In the genomic region with DNA sequence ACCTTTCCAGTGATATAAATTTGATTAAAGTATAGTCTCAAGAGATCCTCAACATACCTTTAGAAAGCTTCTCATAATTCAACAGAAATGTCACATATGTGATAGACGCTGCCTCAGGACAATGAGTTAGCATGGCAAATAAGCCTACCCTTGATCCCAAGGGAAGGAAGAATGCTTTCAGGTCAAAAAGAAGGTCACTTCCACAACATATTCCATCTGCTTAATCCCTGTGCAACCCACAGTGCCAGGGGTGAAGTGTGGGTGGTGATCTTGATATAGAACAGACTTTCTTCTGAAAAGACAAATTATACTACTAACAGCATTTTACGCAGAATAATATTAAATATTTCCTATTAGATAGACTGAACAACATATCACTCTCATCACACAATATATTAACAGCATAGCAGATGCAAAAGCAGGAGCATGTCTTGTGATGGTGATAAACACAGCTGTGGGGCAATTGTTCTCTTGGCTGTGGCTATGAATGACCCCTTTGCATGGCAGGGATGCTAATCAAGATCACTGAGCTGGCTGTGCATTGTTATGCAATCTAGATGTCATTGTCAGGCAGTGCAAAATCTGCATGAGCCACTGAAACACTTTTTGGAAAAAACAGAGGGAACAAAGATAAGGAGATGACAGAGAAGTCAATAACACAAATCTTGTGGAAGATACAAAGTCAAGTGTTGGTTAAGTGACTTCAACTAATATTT, we compare ENCODE assay signal across 21 mouse cellular contexts.
DNase-seq lines count a peak whose midpoint lies in the region; ATAC-seq lines count a peak whose summit lies in the region.
"Had no signal": no experiment of that assay in that cellular context is flagged by ENCODE, and none has a peak within 500 bp of the region (broad histone marks: within the 10 kb centered on the region; RNA-seq: fewer than 3 reads in every experiment).

No protein-coding gene starts in this region.

- no peaks in the 10 kb centered on the region for H3K4me1 ChIP-seq in forebrain, embryonic 11.5 days (replicated peaks; ENCODE audit: control insufficient read depth, insufficient read depth, low read length)
- H3K4me1 ChIP-seq in forebrain, embryonic 10.5 days: peaks cover 5% of the 10 kb centered on the region
- peaks cover 6% of the 10 kb centered on the region for H3K4me1 ChIP-seq in midbrain, embryonic 11.5 days (ENCODE audit: control insufficient read depth, insufficient read depth, low read length)
- H3K4me1 ChIP-seq in midbrain, embryonic 14.5 days (ENCODE audit: control insufficient read depth, insufficient read depth, low read length): peaks cover 4% of the 10 kb centered on the region; the same call in 1 of the 2 replicates
- H3K4me1 ChIP-seq: embryonic facial prominence, embryonic 15.5 days; heart, embryonic 10.5 days had no signal

- DNase-seq in forebrain, embryonic 11.5 days (ENCODE audit: low spot score): no peak
- DNase-seq in forebrain, embryonic 10.5 days (ENCODE audit: extremely low spot score, low spot score): no peak
- peak; percentile 84 for DNase-seq in midbrain, embryonic 11.5 days (ENCODE audit: low spot score, missing footprints)
- no peak for DNase-seq in midbrain, embryonic 14.5 days
- peak; percentile 11 for DNase-seq in embryo, embryonic 9.5 days (ENCODE audit: extremely low spot score)
- peak; percentile 34 for DNase-seq in retina, postnatal 1 day
- no peak for DNase-seq in lung, postnatal 36 days
- no peak for DNase-seq in gastrocnemius, postnatal 4 days (ENCODE audit: low spot score in 2 of 2)
- DNase-seq: adrenal gland, postnatal 14 days; cerebellum, adult 2 months; gastrocnemius, postnatal 14 days; heart, postnatal 10 days; kidney, adult 9 months; kidney, postnatal 4 days; lung, adult 2 months; right cerebral cortex, postnatal 4 days; thymus, postnatal 25 days had no signal

- no peaks in the 10 kb centered on the region for H3K9me3 ChIP-seq in forebrain, embryonic 11.5 days (ENCODE audit: control insufficient read depth, low read length)
- no peaks in the 10 kb centered on the region for H3K9me3 ChIP-seq in forebrain, embryonic 10.5 days
- no peaks in the 10 kb centered on the region for H3K9me3 ChIP-seq in midbrain, embryonic 11.5 days (ENCODE audit: control insufficient read depth, low read length)
- H3K9me3 ChIP-seq in midbrain, embryonic 14.5 days (ENCODE audit: control insufficient read depth, low read length): no peaks in the 10 kb centered on the region
- H3K9me3 ChIP-seq: embryonic facial prominence, embryonic 15.5 days; heart, embryonic 10.5 days had no signal

- H3K27me3 ChIP-seq in forebrain, embryonic 11.5 days (ENCODE audit: control insufficient read depth, insufficient read depth, low read length): no peaks in the 10 kb centered on the region
- H3K27me3 ChIP-seq in forebrain, embryonic 10.5 days (ENCODE audit: poor library complexity, severe bottlenecking): no peaks in the 10 kb centered on the region
- H3K27me3 ChIP-seq in midbrain, embryonic 11.5 days (ENCODE audit: control insufficient read depth, insufficient read depth, low read length): no peaks in the 10 kb centered on the region
- no peaks in the 10 kb centered on the region for H3K27me3 ChIP-seq in midbrain, embryonic 14.5 days (ENCODE audit: control insufficient read depth, insufficient read depth, low read length)
- H3K27me3 ChIP-seq: embryonic facial prominence, embryonic 15.5 days had no signal

- no peaks in the 10 kb centered on the region for H3K36me3 ChIP-seq in forebrain, embryonic 11.5 days (ENCODE audit: control insufficient read depth, insufficient read depth, low read length)
- no peaks in the 10 kb centered on the region for H3K36me3 ChIP-seq in forebrain, embryonic 10.5 days (replicated peaks)
- H3K36me3 ChIP-seq in midbrain, embryonic 11.5 days (ENCODE audit: control insufficient read depth, insufficient read depth, low read length): no peaks in the 10 kb centered on the region
- H3K36me3 ChIP-seq in midbrain, embryonic 14.5 days (ENCODE audit: control insufficient read depth, insufficient read depth, low read length): no peaks in the 10 kb centered on the region
- H3K36me3 ChIP-seq: embryonic facial prominence, embryonic 15.5 days; heart, embryonic 10.5 days had no signal

- 70% methylated on average over 2 of the region's 2 CpGs for WGBS in forebrain, embryonic 11.5 days
- WGBS in forebrain, embryonic 10.5 days: 84% methylated on average over 2 of the region's 2 CpGs
- WGBS in midbrain, embryonic 11.5 days: 47% methylated on average over 2 of the region's 2 CpGs
- 40% methylated on average over 2 of the region's 2 CpGs for WGBS in midbrain, embryonic 14.5 days

- no peak overlapping the region for H3K27ac ChIP-seq in forebrain, embryonic 11.5 days (ENCODE audit: low read depth, low read length)
- H3K27ac ChIP-seq in forebrain, embryonic 10.5 days: no peak overlapping the region
- H3K27ac ChIP-seq in midbrain, embryonic 11.5 days (ENCODE audit: low read depth, low read length): no peak overlapping the region
- H3K27ac ChIP-seq in midbrain, embryonic 14.5 days (replicated peaks; ENCODE audit: low read depth, low read length): no peak overlapping the region
- H3K27ac ChIP-seq: embryonic facial prominence, embryonic 15.5 days; heart, embryonic 10.5 days; macrophage had no signal

- no peak overlapping the region for H3K4me3 ChIP-seq in forebrain, embryonic 11.5 days (ENCODE audit: low read depth, low read length)
- no peak overlapping the region for H3K4me3 ChIP-seq in forebrain, embryonic 10.5 days
- no peak overlapping the region for H3K4me3 ChIP-seq in midbrain, embryonic 11.5 days (ENCODE audit: low read depth, low read length)
- no peak overlapping the region for H3K4me3 ChIP-seq in midbrain, embryonic 14.5 days (replicated peaks; ENCODE audit: low read depth, low read length)
- H3K4me3 ChIP-seq: embryonic facial prominence, embryonic 15.5 days; heart, embryonic 10.5 days had no signal

- H3K9ac ChIP-seq in forebrain, embryonic 11.5 days (ENCODE audit: low read length): no peak overlapping the region
- H3K9ac ChIP-seq in midbrain, embryonic 11.5 days (ENCODE audit: low read length): no peak overlapping the region
- H3K9ac ChIP-seq in midbrain, embryonic 14.5 days (replicated peaks; ENCODE audit: low read length): no peak overlapping the region
- H3K9ac ChIP-seq: embryonic facial prominence, embryonic 15.5 days had no signal

- H3K4me2 ChIP-seq in forebrain, embryonic 11.5 days (ENCODE audit: low read depth, low read length, severe bottlenecking): no peak overlapping the region
- no peak overlapping the region for H3K4me2 ChIP-seq in midbrain, embryonic 11.5 days
- H3K4me2 ChIP-seq in midbrain, embryonic 14.5 days (ENCODE audit: low read length): no peak overlapping the region
- H3K4me2 ChIP-seq: embryonic facial prominence, embryonic 15.5 days had no signal

- ATAC-seq in forebrain, embryonic 11.5 days (replicated peaks; ENCODE audit: low FRiP score): 0 out of 2 replicates have a peak, but pooled peaks have one; percentile 34
- peak; percentile 90 for ATAC-seq in midbrain, embryonic 11.5 days (ENCODE audit: low FRiP score)
- ATAC-seq in midbrain, embryonic 14.5 days (ENCODE audit: low FRiP score, low TSS enrichment): no peak
- ATAC-seq: activated CD4-positive, CD25-positive, alpha-beta regulatory T cell, adult 4 months had no signal

Comparison
In these comparisons a context has a peak if more than half of its experiments do, and no peak if none do; other contexts are left out.
1. DNase-seq: peak in midbrain, embryonic 11.5 days (single experiment), embryo, embryonic 9.5 days (single experiment) and retina, postnatal 1 day (single experiment); none in forebrain, embryonic 11.5 days (single experiment), forebrain, embryonic 10.5 days (single experiment), midbrain, embryonic 14.5 days (single experiment), lung, postnatal 36 days (single experiment) and gastrocnemius, postnatal 4 days (0 of 2).